Mouse (Mus musculus) liver, embryonic 14.5 days (tissue): ENCODE data around the gene Hist1h1a.

Experiments used
- CTCF ChIP-seq: IDR thresholded peaks from 2 replicates; pipeline ENCODE4 v1.5.1; 2016; ENCODE audit warnings: antibody characterized with exemption, low read depth, control low read depth
- EP300 ChIP-seq: IDR thresholded peaks from 2 replicates; pipeline ENCODE4 v1.6.1; 2016; ENCODE audit warnings: antibody characterized with exemption, low read depth

DNA sequence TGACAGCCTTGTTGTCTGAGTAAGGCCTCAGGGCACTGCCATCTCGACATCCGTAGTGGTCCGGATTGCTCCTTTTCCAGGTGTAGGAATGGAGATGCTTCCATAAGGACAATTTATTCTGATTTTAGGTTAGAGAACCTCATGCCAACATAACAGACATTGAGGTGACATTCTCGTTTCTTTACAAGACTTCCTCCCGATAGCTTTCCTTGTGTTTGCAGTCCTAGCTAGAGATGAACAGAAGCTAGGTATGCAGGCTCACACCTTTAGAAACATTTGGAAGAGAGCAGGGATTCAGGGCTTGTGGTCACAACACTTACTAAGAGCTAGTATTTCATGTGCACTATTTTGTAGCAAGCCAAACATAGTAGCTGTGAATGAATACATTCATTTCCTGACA, 20.3 kb upstream of the Hist1h1a start:
- TF ChIP-seq CTCF (no peak), EP300 (no peak)
